Mouse (Mus musculus) bone marrow macrophage, adult 2 months (primary cell): ENCODE results near the gene Rpl3.

Experiments
- CTCF ChIP-seq: IDR thresholded peaks from 2 replicates; pipeline ENCODE4 v1.5.1; 2012; ENCODE audit warnings: low read depth, mild to moderate bottlenecking, low read length, moderate library complexity
- POLR2A ChIP-seq: IDR thresholded peaks from 2 replicates; pipeline ENCODE4 v1.6.1; 2012; ENCODE audit warnings: mild to moderate bottlenecking, low read depth, low read length, borderline replicate concordance

DNA sequence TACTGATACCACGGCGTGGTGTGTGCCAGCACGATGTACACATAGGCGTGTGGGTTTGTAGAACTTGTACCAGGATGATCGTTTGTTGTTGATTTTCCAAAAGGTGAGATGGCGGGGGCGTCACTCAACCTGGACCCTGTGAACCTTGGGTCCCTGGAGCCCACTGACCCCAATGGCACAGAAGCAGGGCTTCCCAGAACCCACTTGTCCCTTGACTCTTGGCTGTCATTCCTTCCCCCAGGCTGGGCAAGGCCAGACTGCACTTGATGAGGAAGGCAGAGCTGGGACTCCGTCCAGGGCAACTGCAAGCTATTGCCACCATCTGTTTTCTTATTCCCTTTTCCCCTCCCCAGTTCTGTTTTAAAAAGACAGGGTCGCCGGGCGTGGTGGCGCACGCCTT, 2.5 kb upstream of the Rpl3 start:
- TF ChIP-seq POLR2A: no peak
- TF ChIP-seq CTCF: no peak
